Mouse (Mus musculus) skeletal muscle tissue, adult 2 months (tissue): ENCODE measurements at regions not wholly inside any gene's neighbourhood (a gene's known extent, or its start where the extent isn't known, plus 50 kb on each side); places are given as distances from the start of the nearest gene placed in this dataset.

ENCODE experiments used
- DNase-seq: peaks from one replicate; pipeline ENCODE4 v3.0.0-alpha.2; 2012; ENCODE audit warnings: low read depth, low spot score

DNA sequence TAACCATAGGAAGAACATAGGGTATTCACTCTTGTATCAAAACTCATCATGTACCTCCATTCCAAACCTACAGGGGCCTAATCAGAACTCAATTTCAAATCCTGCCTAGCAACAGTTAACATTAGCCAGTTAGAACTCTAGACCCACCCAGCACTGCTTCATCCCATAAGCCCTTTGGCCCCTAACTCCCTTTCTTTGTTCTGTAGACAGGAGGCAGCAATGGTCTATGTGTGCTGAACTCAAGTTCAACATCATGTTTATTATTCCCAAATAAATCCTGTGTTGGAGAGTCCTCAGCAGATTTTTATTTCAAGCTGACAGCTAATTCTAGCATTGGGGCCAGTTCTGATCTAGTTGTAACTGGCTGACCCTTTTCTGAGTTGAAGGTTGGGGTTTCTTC, 112.2 kb downstream of the Ipo8 start:
- DNase-seq, result no peak

DNA sequence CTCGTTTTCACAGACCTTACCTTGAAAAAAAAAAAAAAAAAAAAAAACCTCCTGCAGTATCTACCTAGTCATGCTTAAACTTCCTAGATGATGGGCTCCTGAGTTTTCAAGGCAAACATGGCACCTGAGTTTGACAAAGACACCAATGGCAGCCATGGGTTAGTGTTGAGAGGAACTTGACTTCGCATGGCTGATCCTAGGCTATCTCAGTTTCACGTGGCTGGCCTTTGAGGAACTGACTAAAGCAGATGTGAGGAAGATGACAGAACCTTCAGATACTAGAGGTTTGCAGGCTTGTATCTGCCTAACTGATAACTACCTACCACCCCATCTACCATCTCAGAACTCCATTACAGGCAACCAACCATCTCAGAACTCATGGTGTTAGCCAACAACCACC, 120.9 kb downstream of the Ipo8 start:
- DNase-seq, result no peak

DNA sequence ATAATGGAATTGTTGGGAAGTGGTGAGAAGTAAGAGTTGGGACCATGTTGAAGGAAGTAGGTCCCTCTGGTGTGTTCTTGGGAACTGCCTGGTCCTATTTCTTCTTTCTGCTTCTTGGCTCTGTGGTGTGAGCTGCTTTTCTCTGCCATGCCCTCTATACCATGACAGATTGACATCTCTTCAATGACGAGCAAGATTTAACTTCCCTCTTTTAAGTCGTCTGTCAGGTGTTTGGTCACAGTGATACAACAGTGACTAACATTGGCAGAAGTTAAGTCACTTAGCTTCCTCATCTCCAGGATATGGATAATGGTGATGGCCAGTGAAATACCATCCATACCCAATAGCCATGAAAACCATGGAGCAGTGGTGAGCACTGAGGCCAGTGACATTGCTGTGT, 122.9 kb downstream of the Ipo8 start:
- DNase-seq, result no peak

DNA sequence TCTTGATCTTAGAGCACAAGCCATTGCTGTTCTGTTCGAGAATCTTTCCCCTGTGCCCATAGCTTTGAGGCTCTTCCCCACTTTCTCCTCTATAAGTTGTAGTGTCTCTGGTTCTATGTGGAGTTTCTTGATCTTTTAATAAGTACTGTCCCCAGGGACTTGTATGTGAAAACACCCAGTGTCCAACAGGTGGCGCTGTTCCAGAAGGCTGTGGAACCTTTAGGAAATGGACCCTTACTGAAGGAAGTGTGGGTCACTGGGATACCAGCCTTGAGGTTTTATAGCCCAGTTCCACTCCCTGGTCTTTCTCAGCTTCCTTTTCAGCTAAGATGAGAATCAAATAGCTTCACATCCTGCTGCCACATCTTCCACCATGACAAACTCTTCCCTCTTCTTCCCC, 125.6 kb downstream of the Ipo8 start:
- no peak for DNase-seq

DNA sequence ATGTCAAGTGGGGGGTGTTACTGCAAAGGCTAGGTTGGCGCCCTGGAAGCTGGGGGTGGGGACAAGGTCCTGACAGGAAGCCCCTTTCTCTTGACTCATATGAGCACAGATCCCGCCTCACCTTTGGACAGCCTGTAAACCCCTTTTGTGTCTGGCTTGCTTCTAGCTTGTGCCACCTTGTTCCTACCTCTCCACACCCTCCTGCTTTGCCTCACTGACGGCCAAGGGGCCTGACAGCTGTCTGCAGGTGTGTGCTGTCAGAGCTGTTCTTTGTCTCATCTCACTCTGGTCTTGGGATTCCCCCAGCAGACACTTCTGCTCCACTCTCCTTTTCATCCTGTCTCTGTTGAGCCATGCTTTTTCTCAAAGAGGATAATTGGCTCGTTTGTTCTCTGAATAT, 137.9 kb downstream of the Ipo8 start:
- no peak for DNase-seq

DNA sequence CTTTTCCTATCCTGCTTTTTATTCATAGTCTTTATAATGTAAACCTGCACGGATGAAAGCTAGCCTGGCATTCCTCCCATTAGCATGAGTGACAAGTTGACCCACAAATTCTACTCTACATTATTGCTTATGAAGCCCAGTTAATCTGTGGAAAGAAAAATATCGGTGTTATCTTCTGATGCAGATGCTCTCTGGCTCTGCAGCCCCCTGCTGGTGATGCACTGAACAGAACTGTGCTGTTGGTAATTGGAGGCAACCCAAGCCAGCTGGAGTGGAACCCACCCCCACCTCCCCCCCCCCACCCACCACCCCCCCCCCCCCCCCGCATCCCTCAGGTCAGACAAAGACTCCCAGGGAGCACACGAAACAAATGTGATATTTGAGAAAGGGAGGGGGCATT, 143.5 kb downstream of the Ipo8 start:
- no peak for DNase-seq

DNA sequence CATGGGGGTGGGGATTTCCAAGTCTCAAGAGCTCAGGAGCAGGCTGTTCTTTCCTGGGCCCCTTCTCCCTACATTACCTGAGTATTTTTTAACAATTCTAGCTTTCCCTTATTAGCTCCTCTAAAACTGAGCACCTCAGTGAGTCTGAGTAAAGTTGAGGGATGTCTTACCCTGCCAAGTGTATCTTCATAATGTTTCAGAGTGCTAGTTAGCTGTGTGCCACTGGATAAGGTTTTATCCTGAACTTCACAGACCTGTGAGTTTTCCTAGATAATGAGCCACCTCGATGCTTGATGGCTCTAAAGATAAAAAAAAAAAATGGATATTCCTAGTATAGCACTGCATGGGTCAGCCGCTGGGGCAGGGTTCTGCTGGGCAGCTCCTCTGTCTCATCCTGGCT, 171.1 kb downstream of the Ipo8 start:
- DNase-seq, result no peak

DNA sequence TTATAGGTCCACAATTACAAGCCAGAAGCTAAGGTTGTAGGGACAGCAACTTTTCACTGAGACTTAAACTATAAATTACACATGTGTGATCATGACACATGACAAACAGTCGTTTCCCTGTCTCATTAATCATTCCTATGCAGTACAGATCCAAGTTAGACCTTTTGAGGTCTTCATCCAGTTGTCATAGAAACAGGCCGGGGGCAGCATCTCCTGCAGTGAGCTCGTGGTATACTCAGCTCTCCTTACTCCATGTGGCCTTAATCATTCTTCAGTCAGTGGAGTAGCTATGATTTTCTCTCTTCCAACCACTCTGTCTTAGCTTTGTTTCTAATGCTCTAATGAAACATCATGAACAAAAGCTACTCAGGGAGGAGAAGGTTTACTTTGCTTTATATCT, 178.1 kb downstream of the Ipo8 start:
- DNase-seq, result no peak

DNA sequence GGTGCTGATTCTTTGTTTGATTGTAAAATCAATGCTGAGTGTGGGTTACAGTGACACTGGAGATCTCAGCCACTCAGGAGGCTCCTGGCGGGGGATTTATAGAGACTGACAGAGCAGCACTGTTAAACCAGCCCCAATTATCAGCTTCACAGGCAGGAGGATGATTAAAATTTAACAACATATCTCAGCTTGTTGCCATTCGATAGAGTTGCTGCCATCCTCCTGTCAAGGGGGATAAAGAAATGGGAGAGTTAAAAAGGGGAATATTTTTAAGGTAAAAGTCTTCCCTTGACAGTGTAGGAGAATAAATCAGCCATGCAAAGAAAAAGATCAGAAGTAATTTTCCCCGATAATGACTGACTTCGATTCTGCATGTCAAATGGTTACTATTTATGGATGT, 178.8 kb downstream of the Ipo8 start:
- no peak for DNase-seq

DNA sequence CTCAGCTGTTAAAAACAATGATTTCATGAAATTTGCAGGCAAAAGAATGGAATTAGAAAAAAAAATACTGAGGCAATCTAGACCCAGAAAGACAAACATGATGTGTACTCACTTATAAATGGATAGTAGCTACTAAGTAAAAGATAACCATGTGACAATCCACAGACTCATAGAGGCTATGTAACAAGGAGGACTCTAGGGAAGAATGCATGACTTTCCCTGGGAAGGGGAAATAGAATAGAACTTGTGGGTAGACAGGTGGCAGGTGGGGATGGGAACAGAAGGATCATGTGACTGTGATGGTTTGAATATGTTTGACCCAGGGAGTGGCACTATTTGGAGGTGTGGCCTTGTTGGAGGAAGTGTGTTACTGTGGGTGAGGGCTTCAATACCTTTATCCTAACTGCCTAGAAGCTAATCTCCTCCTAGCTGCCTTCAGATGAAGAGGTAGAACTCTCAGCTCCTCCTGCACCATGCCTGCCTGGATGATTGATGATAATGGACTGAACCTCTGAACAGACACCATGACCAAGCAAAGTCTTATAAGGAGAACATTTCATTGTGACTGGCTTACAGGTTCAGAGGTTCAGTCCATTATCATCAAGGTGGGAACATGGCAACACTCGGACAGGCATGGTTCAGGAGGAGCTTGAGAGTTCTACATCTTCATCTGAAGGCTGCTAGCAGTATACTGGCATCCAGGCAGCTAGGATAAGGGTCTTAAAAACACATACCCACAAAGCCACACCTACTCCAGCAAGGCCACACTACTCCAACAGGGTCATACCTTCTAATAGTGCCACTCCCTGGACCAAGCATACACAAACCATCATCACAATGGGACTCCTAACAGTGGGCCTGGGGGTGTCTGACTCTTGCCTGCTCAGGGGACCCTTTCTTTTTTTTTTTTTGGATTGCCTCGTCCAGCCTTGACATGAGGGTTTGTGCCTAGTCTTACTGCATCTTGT, 183.6 kb downstream of the Ipo8 start:
- DNase-seq, result no peak

DNA sequence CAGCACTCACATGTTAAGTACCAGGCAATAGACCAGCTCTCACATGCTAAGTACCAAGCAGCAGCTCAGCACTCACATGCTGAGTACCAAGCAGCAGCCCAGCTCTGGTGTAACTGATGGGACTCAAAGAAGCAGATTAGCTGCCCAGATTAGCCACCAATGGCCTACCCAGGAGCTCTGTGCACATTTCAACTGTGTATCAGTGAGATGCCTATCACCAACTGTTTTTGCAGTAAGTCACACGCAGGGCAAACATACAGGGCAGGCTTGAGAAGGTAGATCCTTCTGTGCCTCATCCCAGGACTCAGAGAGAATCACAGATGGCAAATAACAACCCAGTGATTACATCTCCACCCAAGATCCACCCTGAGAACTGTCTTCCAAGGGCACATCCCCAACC, 190.7 kb downstream of the Ipo8 start:
- DNase-seq, result no peak

DNA sequence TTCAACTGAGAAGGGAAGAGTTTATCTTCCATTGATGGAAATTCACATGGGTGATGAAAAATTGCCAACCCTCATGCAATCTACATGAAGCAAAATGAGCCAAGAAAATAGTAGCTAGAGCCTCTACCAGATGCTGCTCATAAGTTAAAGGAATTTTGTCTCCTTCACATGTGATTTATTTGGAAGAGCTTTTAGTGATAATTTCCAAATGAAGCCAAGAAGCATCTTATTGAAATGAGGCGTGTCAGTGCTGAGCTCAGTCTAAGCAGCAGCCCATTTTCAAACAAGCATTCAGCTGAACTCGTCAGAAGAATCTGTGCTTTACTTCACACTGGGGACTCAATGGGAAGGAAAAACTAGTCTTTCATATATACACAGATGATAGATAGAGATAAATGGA, 190.0 kb upstream of the Tmtc1 start:
- no peak for DNase-seq

DNA sequence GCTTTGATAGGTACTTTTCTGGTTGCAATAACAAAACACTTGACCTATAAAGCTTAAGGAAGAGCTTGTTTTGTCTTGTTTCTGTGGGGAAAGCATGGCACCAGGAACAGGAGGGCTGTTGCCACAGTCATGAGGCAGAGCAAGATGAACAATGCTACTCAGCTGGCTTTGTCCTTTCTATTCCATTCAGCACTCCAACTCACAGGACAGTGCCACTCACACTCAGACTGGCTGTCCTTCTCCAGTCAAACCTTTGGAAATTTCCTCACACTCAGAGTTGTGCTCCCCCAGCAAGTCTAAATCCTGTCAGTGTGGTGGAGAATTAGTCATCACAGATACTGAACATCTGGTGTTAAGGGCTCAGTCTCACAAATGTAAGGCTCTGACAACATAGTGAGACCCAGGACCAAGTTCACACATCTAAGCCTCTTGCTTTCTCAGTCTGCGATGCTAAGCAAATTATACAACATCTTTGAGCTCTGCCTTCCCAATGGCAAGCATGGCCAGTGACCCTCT, 183.0 kb upstream of the Tmtc1 start:
- DNase-seq, result no peak

DNA sequence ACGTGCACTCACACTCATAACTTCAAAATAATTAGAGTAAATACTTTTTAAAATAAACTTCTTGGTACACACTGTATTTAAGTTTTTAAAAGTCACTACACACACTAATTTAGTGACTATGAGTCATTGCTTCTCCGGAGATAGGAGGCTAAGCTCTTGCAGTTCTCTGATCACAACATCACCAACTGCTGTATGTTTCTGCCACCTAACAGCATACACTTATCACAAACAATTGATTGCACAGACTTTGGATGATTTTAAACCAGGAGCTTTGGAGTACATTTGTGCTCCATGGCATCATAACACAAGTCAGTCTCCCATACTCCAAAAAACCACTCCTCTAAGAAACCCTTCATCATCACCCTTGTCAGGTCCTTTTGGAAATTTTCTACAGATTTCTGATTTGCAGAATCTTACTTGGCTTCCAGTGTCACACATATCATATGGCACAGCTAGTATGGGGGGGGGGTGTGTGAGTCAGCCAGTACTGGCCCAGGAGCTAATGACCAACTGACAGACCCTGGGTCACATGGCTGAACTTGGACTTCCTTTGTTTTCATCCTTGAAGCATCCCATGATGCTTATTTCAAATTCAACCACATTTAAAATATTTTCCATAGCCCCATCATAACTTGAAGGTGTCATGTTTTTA, 179.1 kb upstream of the Tmtc1 start:
- no peak for DNase-seq

DNA sequence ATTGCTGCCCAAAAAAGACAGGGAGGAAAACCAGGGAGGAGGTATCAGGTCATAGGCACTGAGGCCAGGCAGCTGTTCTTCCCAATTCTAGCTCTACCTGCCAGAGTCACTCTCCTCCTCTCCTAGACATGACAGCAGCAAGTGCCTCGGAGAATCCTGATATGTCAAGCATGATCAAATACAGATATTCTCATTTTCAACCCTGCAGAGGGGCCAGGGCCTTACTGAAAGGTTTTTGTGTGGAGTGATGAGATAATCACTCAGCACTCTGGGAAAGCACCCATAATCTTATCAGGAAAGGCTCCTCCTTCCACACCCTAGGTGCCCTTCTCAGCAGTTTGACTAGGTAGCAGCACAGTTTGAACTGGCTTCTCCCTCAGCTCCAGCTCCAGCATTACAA, 175.8 kb upstream of the Tmtc1 start:
- DNase-seq, result no peak

DNA sequence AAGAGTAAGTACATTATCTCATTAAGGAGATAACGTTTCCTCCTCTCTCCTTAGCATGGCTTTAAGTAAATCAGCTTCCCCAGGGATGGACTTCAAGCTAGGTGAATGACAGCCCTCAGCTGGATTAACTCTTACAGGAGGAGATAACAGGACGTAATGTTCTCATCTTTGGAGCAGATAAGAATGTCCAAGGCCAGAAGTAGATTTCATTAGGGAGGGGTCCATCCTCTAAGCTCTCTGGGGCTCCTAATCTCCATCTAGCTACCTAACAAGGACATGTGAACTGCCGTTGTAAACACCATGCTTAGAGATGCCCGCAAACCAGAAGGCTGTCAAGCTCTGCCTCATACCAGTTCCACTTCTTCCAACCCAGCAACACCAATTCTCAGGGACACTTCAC, 171.7 kb upstream of the Tmtc1 start:
- DNase-seq, result no peak

DNA sequence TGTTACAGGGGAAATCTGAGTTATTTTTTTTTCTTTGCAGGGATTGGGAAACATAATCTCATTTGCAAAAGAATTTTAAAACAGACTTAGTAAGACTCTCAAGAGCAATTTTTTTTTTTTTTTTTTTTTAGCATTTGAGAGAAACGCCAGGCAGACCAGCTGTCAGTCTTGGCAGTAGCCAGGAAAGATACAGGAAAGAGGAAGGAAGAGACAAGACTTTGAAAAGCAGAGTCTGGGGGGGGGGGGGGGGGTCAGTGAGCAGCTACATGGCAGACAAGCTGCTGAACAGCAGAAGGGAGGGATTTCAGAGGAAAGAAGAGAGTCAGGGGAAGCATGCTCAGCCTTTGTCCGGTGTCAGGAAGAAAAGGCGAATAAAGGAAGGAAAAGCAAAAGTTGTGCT, 171.3 kb upstream of the Tmtc1 start:
- no peak for DNase-seq

DNA sequence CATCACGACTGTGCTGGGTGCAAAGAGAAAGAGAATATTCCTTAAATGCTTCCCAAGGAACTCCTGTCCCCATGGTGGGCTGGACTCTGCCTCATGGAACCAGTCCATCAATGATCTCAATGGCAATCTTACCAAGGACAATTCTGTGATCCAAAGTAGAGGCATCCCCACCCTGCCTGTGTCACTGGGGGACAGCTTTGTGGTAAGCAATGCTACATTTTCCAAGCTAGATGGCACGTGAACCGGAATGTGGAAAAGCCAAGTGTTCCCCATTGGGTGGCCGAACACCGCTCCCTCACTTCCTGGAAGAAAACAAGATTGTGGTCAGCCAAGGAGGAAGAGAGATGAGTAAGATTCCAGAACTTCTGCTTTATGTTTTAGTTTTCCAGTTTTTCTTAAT, 164.7 kb upstream of the Tmtc1 start:
- peak; percentile 32 for DNase-seq

DNA sequence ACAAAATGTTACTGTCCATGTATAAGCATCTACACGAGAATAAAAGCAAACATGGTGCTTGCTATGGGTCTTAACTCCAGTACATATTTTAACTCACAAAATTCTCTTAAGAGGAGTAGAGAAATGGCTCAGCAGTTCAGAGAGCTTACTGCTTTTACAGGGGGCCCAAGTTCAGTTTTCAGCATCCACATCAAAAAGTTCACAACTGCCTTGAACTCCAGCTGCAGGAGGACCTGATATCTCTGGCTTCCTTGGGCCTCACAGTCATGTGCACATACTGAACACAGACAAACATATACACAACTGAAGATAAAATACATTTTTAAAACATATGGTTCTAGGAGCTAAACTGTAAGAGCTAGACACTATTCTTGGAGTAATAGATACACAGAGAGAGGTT, 161.0 kb upstream of the Tmtc1 start:
- no peak for DNase-seq

DNA sequence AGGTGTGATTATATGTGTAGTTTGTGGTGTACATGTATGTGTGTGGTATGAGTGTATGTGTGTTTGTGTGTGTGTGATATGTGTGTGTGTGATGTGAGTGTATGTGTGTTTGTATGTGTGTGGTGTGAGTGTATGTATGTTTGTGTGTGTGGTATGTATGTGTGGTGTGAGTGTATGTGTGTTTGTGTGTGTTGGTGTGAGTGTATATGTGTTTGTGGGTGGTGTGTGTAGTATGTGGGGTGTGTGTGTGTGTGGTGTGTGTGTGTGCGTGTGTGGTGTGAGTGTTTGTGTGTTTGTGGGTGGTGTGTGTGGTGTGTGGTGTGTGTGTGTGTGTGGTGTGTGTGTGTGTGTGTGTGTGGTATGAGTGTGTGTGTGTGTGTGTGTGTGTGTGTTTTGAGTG, 160.6 kb upstream of the Tmtc1 start:
- no peak for DNase-seq

DNA sequence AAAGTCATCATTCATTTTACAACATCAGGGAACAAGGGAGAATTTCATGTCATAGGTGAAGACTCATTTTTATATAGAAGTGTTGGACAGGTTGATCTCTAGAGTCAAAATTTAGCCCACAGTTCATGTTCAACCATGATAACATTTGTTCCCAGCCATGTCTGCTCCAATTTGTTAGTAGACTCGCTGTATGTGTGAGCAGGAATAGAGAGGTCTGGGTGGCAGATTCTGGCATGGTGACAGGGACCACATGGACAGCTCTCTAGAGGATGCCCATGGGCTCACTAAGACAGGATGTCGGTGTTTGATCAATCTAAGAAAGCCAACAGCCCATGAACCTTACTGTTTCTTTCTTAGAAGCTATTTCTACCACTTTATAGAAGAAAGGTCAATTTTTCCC, 159.7 kb upstream of the Tmtc1 start:
- no peak for DNase-seq

DNA sequence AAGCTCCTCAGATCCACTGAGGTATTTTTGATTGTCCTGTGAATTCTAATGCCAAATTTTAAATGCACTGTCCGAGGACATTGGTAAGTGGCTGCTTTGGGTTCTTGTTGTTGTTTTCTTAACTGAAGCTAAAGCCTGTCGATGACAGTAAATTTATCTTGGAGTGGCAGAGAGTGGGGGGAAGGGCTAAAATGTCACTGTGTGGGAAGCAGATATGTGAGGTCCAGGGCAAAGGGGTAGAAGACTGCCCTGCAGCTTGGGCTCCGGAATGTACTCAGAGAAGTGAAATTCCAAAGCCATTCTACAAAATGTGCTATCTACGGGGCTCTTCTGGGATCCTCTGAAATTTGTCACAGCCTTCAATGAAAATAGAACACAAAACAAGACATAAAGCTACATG, 159.3 kb upstream of the Tmtc1 start:
- DNase-seq, result no peak

DNA sequence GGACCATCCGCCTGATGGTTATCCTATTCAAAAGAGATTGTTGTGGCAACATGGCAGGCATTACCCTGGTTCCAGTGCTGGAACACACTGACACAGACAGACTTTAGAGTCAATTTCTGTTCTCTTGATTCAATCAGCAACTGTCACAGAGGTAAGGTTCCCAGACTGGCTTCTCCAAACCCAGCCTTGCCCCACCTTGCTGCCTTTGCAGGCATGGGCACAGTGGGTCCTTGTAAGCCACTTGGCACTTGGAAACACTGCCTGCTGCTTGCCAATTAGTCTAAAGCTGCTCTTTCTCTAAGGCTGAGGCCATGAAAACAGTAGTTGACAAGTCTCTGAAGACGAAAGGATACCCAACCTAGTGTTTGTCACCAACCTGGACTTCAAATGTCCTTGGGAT, 158.7 kb upstream of the Tmtc1 start:
- DNase-seq, result no peak
